Mouse (Mus musculus) MEL (cell line): ENCODE data around the gene Kcnk2.

Source experiments
- CHD2 ChIP-seq: IDR thresholded peaks from 2 replicates; pipeline ENCODE4 v1.6.1; 2011; ENCODE audit warnings: low read length, improper control_type of control experiment
- CTCF ChIP-seq, 3 experiments: IDR thresholded peaks in 2 of 3; conservative IDR thresholded peaks in 1 of 3; 2 replicates each; pipeline ENCODE4 v1.5.1; 2011 to 2012; ENCODE audit warnings: low read length in 3 of 3, low read depth in 2 of 3, mild to moderate bottlenecking in 2 of 3, improper control_type of control experiment in 1 of 3, inconsistent platforms in 1 of 3, mixed read lengths in 1 of 3, moderate library complexity in 1 of 3; ENCODE audit not compliant: control insufficient read depth in 1 of 3, insufficient read depth in 1 of 3, poor library complexity in 1 of 3, severe bottlenecking in 1 of 3
- EP300 ChIP-seq, 2 experiments: IDR thresholded peaks; 2 replicates each; pipeline ENCODE4 v1.6.1; 2011; ENCODE audit warnings: improper control_type of control experiment in 2 of 2, low read length in 2 of 2, low read depth in 1 of 2, mild to moderate bottlenecking in 1 of 2
- GABPA ChIP-seq: IDR thresholded peaks from 2 replicates; pipeline ENCODE4 v1.6.1; 2012; ENCODE audit warnings: low read depth, mild to moderate bottlenecking, inconsistent platforms, low read length, improper control_type of control experiment, moderate library complexity
- GATA1 ChIP-seq: IDR thresholded peaks from 2 replicates; pipeline ENCODE4 v1.6.1; 2011; ENCODE audit warnings: low read depth, low read length, improper control_type of control experiment
- POLR2A ChIP-seq, 2 experiments: IDR thresholded peaks; 2 replicates each; pipeline ENCODE4 v1.6.1; 2011 to 2012; ENCODE audit warnings: low read length in 2 of 2, mild to moderate bottlenecking in 2 of 2, control low read depth in 1 of 2, improper control_type of control experiment in 1 of 2, low read depth in 1 of 2, moderate library complexity in 1 of 2; ENCODE audit not compliant: control insufficient read depth in 1 of 2, insufficient read depth in 1 of 2, poor library complexity in 1 of 2
- RCOR1 ChIP-seq: IDR thresholded peaks from 2 replicates; pipeline ENCODE4 v1.6.1; 2012; ENCODE audit warnings: low read depth, mild to moderate bottlenecking, inconsistent platforms, low read length, improper control_type of control experiment
- TCF12 ChIP-seq: IDR thresholded peaks from 2 replicates; pipeline ENCODE4 v1.6.1; 2014; ENCODE audit warnings: low read depth, mild to moderate bottlenecking, inconsistent platforms, low read length, improper control_type of control experiment, moderate library complexity
- USF1 ChIP-seq: IDR thresholded peaks from 2 replicates; pipeline ENCODE4 v1.6.1; 2014; ENCODE audit warnings: low read depth, mild to moderate bottlenecking, inconsistent platforms, low read length, improper control_type of control experiment, moderate library complexity
- ZMIZ1 ChIP-seq: IDR thresholded peaks from 2 replicates; pipeline ENCODE4 v1.6.1; 2012; ENCODE audit warnings: low read depth, mild to moderate bottlenecking, inconsistent platforms, low read length, improper control_type of control experiment, moderate library complexity
- ZNF384 ChIP-seq: IDR thresholded peaks from 2 replicates; pipeline ENCODE4 v1.6.1; 2012; ENCODE audit warnings: low read depth, mild to moderate bottlenecking, inconsistent platforms, low read length, improper control_type of control experiment

GRCm38 (mm10) chr1:189219051-189219450 is 183.0 kb downstream of the Kcnk2 start:
- no peak for TF ChIP-seq EP300 (IDR thresholded peaks at IDR 0.05; ENCODE audit: low read depth in 1 of 2, low read length in 2 of 2)
- TF ChIP-seq USF1: no peak
- no peak for TF ChIP-seq CTCF (IDR thresholded peaks at IDR 0.05 in 2 of 3, conservative IDR thresholded peaks at IDR 0.05 in 1 of 3; ENCODE audit: control insufficient read depth in 1 of 3, insufficient read depth in 1 of 3, low read depth in 2 of 3, low read length in 3 of 3, poor library complexity in 1 of 3, severe bottlenecking in 1 of 3)
- no peak for TF ChIP-seq TCF12
- TF ChIP-seq POLR2A (IDR thresholded peaks at IDR 0.05; ENCODE audit: control insufficient read depth in 1 of 2, insufficient read depth in 1 of 2, low read depth in 1 of 2, low read length in 2 of 2, poor library complexity in 1 of 2): no peak
- no peak for TF ChIP-seq RCOR1
- no peak for TF ChIP-seq CHD2
- TF ChIP-seq ZMIZ1: no peak
- TF ChIP-seq GABPA: no peak
- no peak for TF ChIP-seq GATA1
- no peak for TF ChIP-seq ZNF384
